Mouse (Mus musculus) stomach, adult 2 months (tissue): ENCODE measurements around the gene Atp5d. TPM values are rescaled to one million over a fixed set of nuclear protein-coding genes. Genes with fewer than 3 reads are reported as not detected.

ENCODE experiments used
- polyA plus RNA-seq: library from polyadenylated mRNA; depleted of rRNA; stranded (reverse); fragments of >200 nt; gene quantifications from 2 replicates; pipeline ENCODE4 v1.2.3, GENCODE M21; 2012; rRNA removed

Gene Atp5d
- polyA plus RNA-seq = 2,554 and 5,321 TPM in 2 replicates

DNA sequence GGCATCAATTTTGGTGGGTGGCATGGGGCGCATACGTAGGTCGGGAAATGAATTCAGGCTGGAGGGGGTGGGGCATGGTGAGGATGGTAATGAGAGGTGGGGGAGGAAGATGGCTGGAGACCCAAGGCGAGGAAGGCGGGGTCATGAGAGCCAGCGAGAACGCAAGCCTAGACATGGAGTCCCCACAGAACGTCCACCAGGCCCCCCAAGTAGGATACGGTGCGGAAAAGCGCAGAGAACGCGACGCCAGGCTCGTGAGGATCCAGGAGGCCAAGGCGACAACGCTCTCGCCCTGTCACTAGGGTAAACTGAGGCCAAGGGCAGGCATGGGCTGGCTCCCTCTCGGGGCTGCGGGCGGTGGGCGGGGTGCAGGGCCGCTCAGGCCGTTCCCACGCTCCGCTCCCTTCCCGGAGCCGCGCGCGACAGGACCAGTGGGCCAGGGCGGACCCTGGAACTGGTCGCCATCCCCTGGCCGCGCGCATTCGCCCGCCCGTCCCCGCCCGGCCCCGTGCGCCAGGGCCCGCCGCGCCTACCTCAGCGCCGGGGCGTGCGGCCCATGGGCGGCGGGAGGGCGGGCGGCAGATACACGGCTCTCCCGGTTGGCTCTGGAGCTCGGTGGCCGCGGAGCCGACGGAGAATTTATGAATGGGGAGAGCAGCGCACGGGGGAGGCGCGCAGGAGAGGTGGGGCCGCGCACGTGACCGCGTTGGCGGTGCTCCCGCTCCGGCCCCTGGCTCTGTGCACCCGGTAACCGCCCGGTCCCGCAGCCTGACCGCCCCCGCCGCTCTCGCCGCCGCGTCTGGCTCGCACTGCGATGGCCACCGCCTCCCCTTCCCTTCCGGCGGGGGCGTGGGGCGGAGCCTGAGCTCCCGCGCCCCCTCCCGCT lies at the start of gene Atp5d:
Gene Atp5d (plus strand): TSS at position 80 of the 886 bp plus-strand sequence.

DNA sequence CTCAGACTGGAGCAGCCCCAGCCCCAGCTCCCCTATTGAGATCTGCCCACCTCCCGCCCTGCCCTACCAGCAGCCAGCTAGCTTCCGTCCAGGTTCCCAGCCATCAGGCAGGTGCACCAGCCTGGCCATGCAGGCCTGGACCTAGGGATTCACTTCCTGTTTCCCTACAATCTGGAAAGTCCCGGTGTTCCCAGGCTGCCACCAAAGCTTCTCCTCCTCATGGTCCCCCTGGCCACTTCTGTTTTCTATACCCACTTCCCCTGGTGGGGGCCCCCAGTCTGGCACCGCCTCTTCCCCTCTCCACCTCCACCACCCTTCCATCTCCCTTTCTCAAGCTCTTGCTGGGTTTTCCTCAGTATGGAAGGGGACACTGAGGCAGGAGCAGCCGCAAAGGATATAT lies 33.0 kb upstream of the Atp5d start, which contains the start of gene Sbno2:
Gene Sbno2 (minus strand): TSS at position 112 of the 400 bp plus-strand sequence.

DNA sequence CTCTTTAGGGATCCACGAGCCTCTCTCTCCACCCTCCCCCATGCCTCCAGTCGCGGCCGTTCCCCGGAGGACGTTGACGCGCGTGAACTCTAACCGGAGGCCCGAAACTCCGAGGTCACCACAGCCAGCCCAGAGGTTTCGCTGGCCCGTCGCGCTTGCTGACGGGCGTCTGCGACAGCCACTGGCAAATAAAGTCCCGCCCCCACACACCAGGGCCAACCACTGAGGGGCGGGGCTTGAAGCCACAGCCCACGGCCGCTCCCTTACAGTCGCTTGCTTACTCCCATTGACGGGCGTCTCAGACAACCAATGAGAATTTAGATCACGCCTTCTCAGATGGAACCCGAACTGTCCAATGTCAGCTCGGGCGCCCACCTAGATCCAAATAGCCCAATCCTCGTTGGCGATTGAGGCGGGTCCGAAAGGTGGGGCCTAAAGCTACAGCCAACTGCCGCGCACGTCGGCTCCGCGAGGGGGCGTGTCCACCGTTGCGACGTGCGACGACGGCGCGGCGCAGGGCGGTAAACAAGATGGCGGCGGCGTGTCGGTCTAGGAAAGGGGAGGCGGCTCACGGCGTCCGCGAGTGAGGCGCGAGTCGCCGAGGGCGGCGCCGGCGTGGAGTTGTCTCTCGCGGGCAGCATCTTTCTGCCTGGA lies 23.0 kb upstream of the Atp5d start, which contains the start of gene Stk11:
Gene Stk11 (plus strand): TSS at position 514 of the 654 bp plus-strand sequence.

DNA sequence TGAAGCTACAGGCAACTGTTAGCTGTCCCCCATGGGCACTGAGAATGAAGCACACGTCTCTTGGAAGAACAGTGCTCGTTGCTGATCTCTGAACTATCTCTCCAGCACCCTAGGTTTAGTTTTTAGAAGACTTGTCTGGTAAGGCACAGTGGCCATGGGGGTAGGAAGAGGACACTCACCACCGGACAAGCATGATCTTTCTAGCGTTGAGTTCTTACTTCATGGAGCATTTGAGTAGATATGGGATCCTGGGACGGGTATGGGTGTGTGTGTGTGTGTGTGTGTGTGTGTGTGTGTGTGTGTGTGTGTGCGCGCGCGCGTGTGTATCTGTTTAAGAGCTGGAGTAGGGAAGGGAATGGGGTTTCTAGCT lies 2.2 kb downstream of the Atp5d start, which contains the start of gene Cbarp:
Gene Cbarp (minus strand): TSS at position 170 of the 370 bp plus-strand sequence.

DNA sequence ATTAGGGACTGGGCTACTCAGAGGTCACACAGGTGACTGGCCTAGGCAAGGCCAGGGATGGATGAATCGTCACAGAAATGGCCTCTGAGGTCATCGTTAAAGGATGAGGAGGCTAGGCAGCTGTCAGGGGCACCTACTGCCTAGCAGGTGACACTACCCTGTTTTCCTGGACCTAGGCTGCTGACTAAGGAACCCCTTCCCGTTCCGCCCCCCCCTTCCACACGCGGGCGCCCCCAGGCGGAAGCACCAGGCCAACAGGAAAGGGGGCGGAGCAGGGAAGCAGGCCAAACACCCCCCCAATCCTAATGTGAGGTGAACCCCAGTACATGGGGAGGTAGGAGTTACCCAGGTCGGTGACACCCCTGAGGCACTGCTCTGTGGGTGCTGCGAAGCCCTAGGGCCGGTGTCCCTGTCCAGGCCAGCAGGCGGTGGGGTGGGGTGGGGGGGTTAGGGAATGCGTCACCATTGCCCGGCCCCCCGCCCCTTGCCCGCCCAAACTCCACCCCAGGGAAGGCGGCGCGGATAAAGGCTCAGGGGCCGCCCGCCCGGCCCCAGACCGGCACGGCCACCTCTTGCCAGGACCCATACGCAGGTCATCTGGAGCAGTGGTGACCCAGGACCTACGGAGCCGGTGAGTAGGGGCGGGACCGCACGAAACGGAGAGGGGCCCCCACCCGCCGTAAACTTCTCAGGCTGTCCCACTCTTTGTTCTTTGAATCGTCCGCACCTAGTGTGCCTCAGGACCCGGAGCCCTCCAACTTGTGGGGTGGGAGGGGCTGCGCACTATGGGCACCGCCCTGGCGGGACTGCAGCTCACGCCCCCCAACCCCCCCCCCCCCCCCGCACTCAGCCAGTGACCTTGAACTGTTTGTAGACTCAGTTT lies 9.5 kb downstream of the Atp5d start, which contains the start of gene Midn:
Gene Midn (plus strand): TSS at position 554 of the 883 bp plus-strand sequence.

DNA sequence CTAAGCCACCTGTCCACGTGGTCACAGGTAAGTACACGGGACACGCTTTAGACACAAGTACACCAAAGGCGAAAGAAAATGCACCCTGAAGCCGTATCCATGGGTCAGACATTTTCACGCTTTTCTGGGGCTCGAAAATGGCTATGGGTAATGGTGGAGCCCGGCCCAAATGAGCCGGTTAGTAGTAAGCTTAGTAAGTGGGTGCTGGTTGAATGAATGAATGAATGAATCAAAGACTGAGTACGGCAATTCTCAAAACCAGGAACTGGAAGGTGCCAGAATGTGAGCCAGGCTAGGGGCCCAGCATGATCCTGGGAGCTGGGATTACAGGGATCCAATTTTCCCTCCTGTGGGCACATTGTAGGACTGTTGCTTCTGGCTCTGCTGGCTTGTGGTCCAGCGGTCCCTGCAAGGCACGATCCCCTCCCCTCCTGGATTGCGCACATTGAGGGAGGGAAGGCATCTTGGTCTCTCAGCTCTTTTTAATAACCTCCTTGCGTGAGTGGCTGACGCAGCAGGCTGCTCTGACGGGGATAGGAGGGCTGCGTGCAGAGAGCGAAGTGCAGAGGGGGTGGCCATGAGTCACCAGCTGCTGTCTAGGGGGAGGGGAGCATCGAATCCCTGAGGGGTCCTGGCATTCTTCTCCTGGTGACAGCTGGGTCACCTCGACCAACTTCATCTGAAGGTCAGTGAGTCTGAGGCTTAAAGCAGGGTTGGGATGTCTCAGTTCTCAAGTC lies 27.1 kb downstream of the Atp5d start, which contains the start of gene Cirbp:
Gene Cirbp (plus strand): TSS at position 594 of the 737 bp plus-strand sequence.

DNA sequence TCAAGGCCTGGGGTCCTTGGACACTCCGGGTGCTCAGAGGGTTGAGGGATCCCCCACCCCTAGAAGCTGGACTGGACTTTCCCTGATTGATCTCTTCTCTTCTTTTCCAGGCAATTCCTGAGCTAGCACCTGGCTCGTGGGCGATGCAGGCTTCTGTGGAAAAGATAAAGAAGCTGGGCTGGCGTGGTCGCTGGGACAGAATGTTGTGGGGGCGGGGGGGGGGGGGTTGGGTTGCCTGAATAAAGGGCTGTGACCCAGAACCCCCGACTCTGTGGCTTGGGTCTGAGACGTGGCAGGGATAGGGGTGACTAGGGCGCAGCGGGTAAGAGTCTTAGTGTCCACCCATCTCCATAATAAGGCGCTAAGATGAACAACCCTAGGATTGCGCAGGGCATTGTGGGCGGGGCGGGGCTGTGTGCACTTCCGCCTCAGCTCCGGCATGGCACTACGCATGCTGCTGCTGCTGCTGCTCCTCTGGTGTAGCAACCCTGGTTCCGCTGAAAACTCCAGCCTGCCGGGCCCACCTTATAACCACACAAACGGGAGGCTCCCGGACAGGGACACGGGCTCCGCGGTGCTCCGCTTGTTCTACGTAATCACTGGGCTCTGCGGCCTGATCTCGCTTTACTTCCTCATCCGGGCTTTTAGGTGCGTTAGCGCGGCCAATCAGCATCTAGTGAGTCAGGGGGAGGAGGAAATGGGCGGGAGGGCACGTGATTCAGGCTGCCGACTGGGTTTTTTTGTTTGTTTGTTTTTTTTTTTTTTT lies 34.3 kb downstream of the Atp5d start, which contains the start of gene 1600002K03Rik:
Gene 1600002K03Rik (plus strand): TSS at position 418 of the 766 bp plus-strand sequence.

DNA sequence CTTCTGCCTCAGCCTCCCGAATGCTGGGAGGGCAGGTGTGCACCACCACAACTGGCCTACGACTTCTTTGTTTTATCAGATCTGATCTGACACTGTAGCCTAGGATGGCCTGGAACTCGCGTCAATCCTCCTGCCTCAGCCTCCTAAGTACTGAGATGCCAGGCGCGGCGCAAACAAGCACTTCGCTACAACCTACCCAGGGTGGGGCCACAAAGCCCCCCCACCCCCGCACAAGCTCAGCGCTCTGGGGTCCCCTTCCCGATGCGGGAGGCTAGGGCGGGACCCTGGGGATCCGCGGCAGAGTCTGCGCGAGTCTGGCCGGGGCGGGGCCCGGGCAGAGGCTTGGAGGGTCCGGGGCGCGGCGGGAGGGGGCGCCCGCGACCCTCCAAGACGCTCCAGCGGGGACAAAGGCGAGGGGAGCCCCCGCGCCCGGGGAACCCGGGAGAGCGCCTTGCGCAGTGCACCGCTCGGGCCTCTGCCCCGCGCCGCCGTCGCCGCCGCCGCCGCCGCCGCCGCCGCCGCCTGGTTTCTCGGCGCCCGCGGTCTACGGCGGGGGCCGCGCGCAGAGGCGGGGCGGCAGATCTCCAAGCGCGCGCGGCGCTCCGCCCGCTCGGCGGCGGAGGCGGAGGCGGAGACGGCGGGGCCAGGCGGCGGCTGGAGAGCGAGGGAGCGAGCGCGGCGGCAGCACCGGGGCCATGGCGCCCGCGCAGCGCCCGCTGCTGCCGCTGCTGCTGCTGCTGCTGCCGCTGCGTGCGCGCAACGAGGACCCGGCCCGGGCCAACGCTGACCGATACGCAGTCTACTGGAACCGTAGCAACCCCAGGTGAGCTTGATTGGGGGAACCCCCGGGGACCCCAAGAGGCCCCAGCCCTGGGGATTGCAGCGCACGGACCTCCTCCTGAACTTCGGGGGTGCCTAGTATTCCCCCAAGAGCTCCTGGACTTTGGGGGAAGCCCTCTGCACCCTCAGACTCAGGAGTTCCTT lies 40.9 kb downstream of the Atp5d start, which contains the start of gene Efna2:
Gene Efna2 (plus strand): TSS at position 415 of the 984 bp plus-strand sequence.

Other genes starting within 250 kb of the Atp5d start
- gene Cfd, start 247.8 kb upstream of the Atp5d start, polyA plus RNA-seq = 72.2 and 178 TPM in 2 replicates
- 32.6 and 42.6 TPM in 2 replicates for gene Med16, start 229.7 kb upstream of the Atp5d start, polyA plus RNA-seq
- gene Gm26602, start 227.8 kb upstream of the Atp5d start, polyA plus RNA-seq = not detected in 2 replicates
- 7.4 and 9.7 TPM in 2 replicates for gene Kiss1r, start 221.7 kb upstream of the Atp5d start, polyA plus RNA-seq
- gene R3hdm4, start 217.4 kb upstream of the Atp5d start, polyA plus RNA-seq = 255 and 260 TPM in 2 replicates
- 7.4 and 10.0 TPM in 2 replicates for gene Arid3a, start 211.6 kb upstream of the Atp5d start, polyA plus RNA-seq
- gene Wdr18, start 178.5 kb upstream of the Atp5d start, polyA plus RNA-seq = 24.7 and 30.0 TPM in 2 replicates
- 0.12 TPM in 1 of 2 replicates, not detected in the other for gene Grin3b, start 167.9 kb upstream of the Atp5d start, polyA plus RNA-seq
- 256 and 400 TPM in 2 replicates for gene Tmem259, start 154.3 kb upstream of the Atp5d start, polyA plus RNA-seq
- gene Cnn2, start 150.0 kb upstream of the Atp5d start, polyA plus RNA-seq = 68.4 and 74.9 TPM in 2 replicates
- gene Abca7, start 142.1 kb upstream of the Atp5d start, polyA plus RNA-seq = 14.0 and 17.3 TPM in 2 replicates
- 6.0 and 9.1 TPM in 2 replicates for gene Arhgap45, start 122.0 kb upstream of the Atp5d start, polyA plus RNA-seq
- gene Polr2e, start 98.8 kb upstream of the Atp5d start, polyA plus RNA-seq = 51.4 and 57.1 TPM in 2 replicates
- gene Gpx4, start 91.5 kb upstream of the Atp5d start, polyA plus RNA-seq = 404 and 629 TPM in 2 replicates
- gene Sbno2, start 33.1 kb upstream of the Atp5d start, polyA plus RNA-seq = 25.7 and 25.9 TPM in 2 replicates
- gene Stk11, start 22.8 kb upstream of the Atp5d start, polyA plus RNA-seq = 89.6 and 104 TPM in 2 replicates
- 18.7 and 25.0 TPM in 2 replicates for gene Cbarp, start 2.2 kb downstream of the Atp5d start, polyA plus RNA-seq
- gene Midn, start 9.6 kb downstream of the Atp5d start, polyA plus RNA-seq = 112 and 128 TPM in 2 replicates
- gene Cirbp, start 27.4 kb downstream of the Atp5d start, polyA plus RNA-seq = 45.7 and 52.7 TPM in 2 replicates
- 10.9 TPM in 2 replicates for gene 1600002K03Rik, start 34.3 kb downstream of the Atp5d start, polyA plus RNA-seq
- 4.5 and 6.8 TPM in 2 replicates for gene Efna2, start 40.9 kb downstream of the Atp5d start, polyA plus RNA-seq
- gene Mum1, start 87.8 kb downstream of the Atp5d start, polyA plus RNA-seq = 11.7 and 16.0 TPM in 2 replicates
- gene Ndufs7, start 110.5 kb downstream of the Atp5d start, polyA plus RNA-seq = 611 and 945 TPM in 2 replicates
- 17.6 and 31.4 TPM in 2 replicates for gene Gamt, start 122.4 kb downstream of the Atp5d start, polyA plus RNA-seq
- 56.6 and 62.6 TPM in 2 replicates for gene Dazap1, start 122.9 kb downstream of the Atp5d start, polyA plus RNA-seq
- gene Rps15, start 153.8 kb downstream of the Atp5d start, polyA plus RNA-seq = 607 and 796 TPM in 2 replicates
- 0.72 and 0.77 TPM in 2 replicates for gene Apc2, start 157.3 kb downstream of the Atp5d start, polyA plus RNA-seq
- 36.0 and 44.8 TPM in 2 replicates for gene 2310011J03Rik, start 181.9 kb downstream of the Atp5d start, polyA plus RNA-seq
- 5.0 and 5.9 TPM in 2 replicates for gene Pcsk4, start 190.9 kb downstream of the Atp5d start, polyA plus RNA-seq
- gene Reep6, start 191.3 kb downstream of the Atp5d start, polyA plus RNA-seq = 5.4 and 6.8 TPM in 2 replicates
- gene Adamtsl5, start 209.8 kb downstream of the Atp5d start, polyA plus RNA-seq = 19.8 and 25.0 TPM in 2 replicates
- gene Plk5, start 217.8 kb downstream of the Atp5d start, polyA plus RNA-seq = 0.57 and 0.63 TPM in 2 replicates
- 11.5 and 24.4 TPM in 2 replicates for gene Mex3d, start 249.0 kb downstream of the Atp5d start, polyA plus RNA-seq